Comparison of ENCODE assay signal across 20 mouse cellular contexts in genomic region chr12:38874470-38874995, GRCm38 (mm10).
DNase-seq lines count a peak whose midpoint lies in the region; ATAC-seq lines count a peak whose summit lies in the region.
"Had no signal": no experiment of that assay in that cellular context is flagged by ENCODE, and none has a peak within 500 bp of the region (broad histone marks: within the 10 kb centered on the region; RNA-seq: fewer than 3 reads in every experiment).

No protein-coding gene starts in this region.

- peaks cover 5% of the 10 kb centered on the region; the same call in 1 of the 2 replicates for H3K4me1 ChIP-seq in heart, embryonic 12.5 days (replicated peaks)
- H3K4me1 ChIP-seq in heart, embryonic 16.5 days (ENCODE audit: control insufficient read depth, insufficient read depth, low read length): 0 out of 2 replicates have a peak, but pooled peaks cover 3% of the 10 kb centered on the region
- H3K4me1 ChIP-seq: embryonic facial prominence, embryonic 13.5 days; forebrain, embryonic 12.5 days; hindbrain, embryonic 13.5 days; intestine, embryonic 15.5 days had no signal

- H3K9ac ChIP-seq in heart, embryonic 12.5 days: no peak overlapping the region
- no peak overlapping the region for H3K9ac ChIP-seq in heart, embryonic 16.5 days (ENCODE audit: low read length)
- H3K9ac ChIP-seq: embryonic facial prominence, embryonic 13.5 days; forebrain, embryonic 12.5 days; hindbrain, embryonic 13.5 days; intestine, embryonic 15.5 days had no signal

- no peaks in the 10 kb centered on the region for H3K9me3 ChIP-seq in heart, embryonic 12.5 days (replicated peaks)
- no peaks in the 10 kb centered on the region for H3K9me3 ChIP-seq in heart, embryonic 16.5 days (replicated peaks; ENCODE audit: control insufficient read depth, low read length)
- H3K9me3 ChIP-seq: embryonic facial prominence, embryonic 13.5 days; forebrain, embryonic 12.5 days; hindbrain, embryonic 13.5 days; intestine, embryonic 15.5 days had no signal

- no peak overlapping the region for H3K4me3 ChIP-seq in heart, embryonic 12.5 days
- H3K4me3 ChIP-seq in heart, embryonic 16.5 days (ENCODE audit: low read length): no peak overlapping the region
- H3K4me3 ChIP-seq: embryonic facial prominence, embryonic 13.5 days; forebrain, embryonic 12.5 days; hindbrain, embryonic 13.5 days; intestine, embryonic 15.5 days had no signal

- peak; percentile 55 for ATAC-seq in heart, embryonic 12.5 days (ENCODE audit: insufficient number of reproducible peaks, low FRiP score)
- ATAC-seq in heart, embryonic 16.5 days (replicated peaks; ENCODE audit: extremely low read depth, insufficient read depth, low FRiP score): peak; percentile 72
- ATAC-seq: forebrain, embryonic 16.5 days; intestine, embryonic 15.5 days had no signal

- no peak overlapping the region for H3K4me2 ChIP-seq in heart, embryonic 12.5 days
- no peak overlapping the region for H3K4me2 ChIP-seq in heart, embryonic 16.5 days (ENCODE audit: low read depth, low read length)
- H3K4me2 ChIP-seq: embryonic facial prominence, embryonic 13.5 days; forebrain, embryonic 12.5 days; hindbrain, embryonic 13.5 days; intestine, embryonic 15.5 days had no signal

- H3K36me3 ChIP-seq in heart, embryonic 12.5 days: no peaks in the 10 kb centered on the region
- no peaks in the 10 kb centered on the region for H3K36me3 ChIP-seq in heart, embryonic 16.5 days (ENCODE audit: control insufficient read depth, insufficient read depth)
- H3K36me3 ChIP-seq: embryonic facial prominence, embryonic 13.5 days; forebrain, embryonic 12.5 days; hindbrain, embryonic 13.5 days; intestine, embryonic 15.5 days had no signal

- H3K27me3 ChIP-seq in heart, embryonic 12.5 days (replicated peaks): no peaks in the 10 kb centered on the region
- no peaks in the 10 kb centered on the region for H3K27me3 ChIP-seq in heart, embryonic 16.5 days (ENCODE audit: control insufficient read depth, insufficient read depth, low read length)
- H3K27me3 ChIP-seq: embryonic facial prominence, embryonic 13.5 days; forebrain, embryonic 12.5 days; hindbrain, embryonic 13.5 days; intestine, embryonic 15.5 days had no signal

- H3K27ac ChIP-seq in heart, embryonic 12.5 days (ENCODE audit: poor library complexity, severe bottlenecking): peak overlapping the region; percentile 73; the same call in 1 of the 2 replicates
- peak overlapping the region; percentile 42; the same call in 1 of the 2 replicates for H3K27ac ChIP-seq in heart, embryonic 16.5 days (ENCODE audit: low read length)
- H3K27ac ChIP-seq: embryonic facial prominence, embryonic 13.5 days; forebrain, embryonic 12.5 days; hindbrain, embryonic 13.5 days; intestine, embryonic 15.5 days had no signal

- peak; percentile 53 for DNase-seq in adrenal gland, adult 8-10 months
- DNase-seq in adrenal gland, postnatal 4 days (ENCODE audit: low spot score in 2 of 2): no peak
- DNase-seq in heart, adult 9 months (ENCODE audit: low spot score in 2 of 2): no peak
- no peak for DNase-seq in heart, adult 18-20 months
- DNase-seq in adrenal gland, postnatal 14 days: peak; percentile 27
- DNase-seq in cerebellum, postnatal 25 days: no peak
- DNase-seq: cerebellum, adult 11 months; cerebellum, adult 8-10 months; cerebellum, postnatal 36 days; gastrocnemius, postnatal 14 days; kidney, adult 18-20 months; kidney, postnatal 10 days; kidney, postnatal 4 days had no signal

Comparison
In these comparisons a context has a peak if more than half of its experiments do, and no peak if none do; other contexts are left out.
1. DNase-seq: peak in adrenal gland, adult 8-10 months (single experiment) and adrenal gland, postnatal 14 days (single experiment); none in adrenal gland, postnatal 4 days (0 of 2), heart, adult 9 months (0 of 2), heart, adult 18-20 months (0 of 2) and cerebellum, postnatal 25 days (0 of 2).